In the genomic region with DNA sequence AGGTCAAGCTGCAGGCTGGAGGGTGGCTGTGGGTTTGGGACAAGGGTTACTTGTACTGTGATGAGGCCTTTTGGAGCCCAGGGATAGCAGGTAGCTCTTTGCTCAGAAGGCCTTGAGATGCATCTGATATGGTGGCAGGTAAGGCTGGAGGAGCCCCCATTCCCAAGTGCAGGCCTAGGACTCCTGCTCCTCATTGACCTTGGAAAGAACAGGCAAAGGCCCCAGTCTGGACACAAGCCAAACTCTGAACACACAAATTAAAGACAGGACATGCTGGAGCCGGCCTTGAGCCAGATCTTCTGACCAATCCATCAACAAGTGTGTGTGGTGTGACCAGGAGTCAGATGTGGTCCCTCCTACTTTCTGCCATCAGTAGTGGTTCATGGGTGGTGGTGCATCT, we compare ENCODE assay signal across 9 mouse cellular contexts. TPM values are rescaled to one million over a fixed set of nuclear protein-coding genes. Genes with fewer than 3 reads are reported as not detected.
DNase-seq lines count a peak whose midpoint lies in the region; ATAC-seq and TF ChIP-seq lines count a peak whose summit lies in the region.
"Had no signal": no experiment of that assay in that cellular context is flagged by ENCODE, and none has a peak within 500 bp of the region (broad histone marks: within the 10 kb centered on the region; RNA-seq: fewer than 3 reads in every experiment).

No protein-coding gene starts in this region.

- ATAC-seq in intestine, embryonic 14.5 days (replicated peaks; ENCODE audit: low FRiP score, low TSS enrichment, low read depth) = no peak
- no peak for ATAC-seq in intestine, postnatal 0 days
- no peak for ATAC-seq in forebrain, embryonic 15.5 days (replicated peaks)
- no peak for ATAC-seq in midbrain, embryonic 13.5 days

- H3K27ac ChIP-seq in intestine, embryonic 14.5 days (ENCODE audit: low read depth) = no peak overlapping the region
- H3K27ac ChIP-seq in intestine, postnatal 0 days (ENCODE audit: low read depth, low read length) = no peak overlapping the region
- H3K27ac ChIP-seq in forebrain, embryonic 15.5 days (replicated peaks) = no peak overlapping the region
- H3K27ac ChIP-seq in midbrain, embryonic 13.5 days = no peak overlapping the region
- H3K27ac ChIP-seq: limb, embryonic 15.5 days had no signal

- intact Hi-C loops in left cerebral cortex, postnatal 25 days (cut with DNase I) = loop anchor here (2.0 kb wide), 1 partner anchor 57 kb away; no protein-coding TSS in a partner anchor

- peak overlapping the region; percentile 81 for H3K4me2 ChIP-seq in intestine, embryonic 14.5 days (ENCODE audit: low read length)
- no peak overlapping the region for H3K4me2 ChIP-seq in intestine, postnatal 0 days (replicated peaks; ENCODE audit: low read depth)
- peak overlapping the region; percentile 78 for H3K4me2 ChIP-seq in forebrain, embryonic 15.5 days (replicated peaks)
- H3K4me2 ChIP-seq in midbrain, embryonic 13.5 days (replicated peaks) = peak overlapping the region; percentile 91
- H3K4me2 ChIP-seq: limb, embryonic 15.5 days had no signal

- H3K9ac ChIP-seq in intestine, embryonic 14.5 days (ENCODE audit: low read length) = no peak overlapping the region
- no peak overlapping the region for H3K9ac ChIP-seq in intestine, postnatal 0 days (ENCODE audit: low read depth, low read length)
- H3K9ac ChIP-seq in forebrain, embryonic 15.5 days (replicated peaks) = peak overlapping the region; percentile 75; the same call in 1 of the 2 replicates
- H3K9ac ChIP-seq in midbrain, embryonic 13.5 days (replicated peaks) = peak overlapping the region; percentile 92
- H3K9ac ChIP-seq: limb, embryonic 15.5 days had no signal

- 29% methylated on average over 1 of the region's 1 CpGs for WGBS in intestine, embryonic 14.5 days
- WGBS in intestine, postnatal 0 days = 40% methylated on average over 1 of the region's 1 CpGs
- WGBS in forebrain, embryonic 15.5 days = 37% methylated on average over 1 of the region's 1 CpGs
- WGBS in midbrain, embryonic 13.5 days = 28% methylated on average over 1 of the region's 1 CpGs

- no peaks in the 10 kb centered on the region for H3K36me3 ChIP-seq in intestine, embryonic 14.5 days (ENCODE audit: control insufficient read depth, insufficient read depth, low read length)
- H3K36me3 ChIP-seq in intestine, postnatal 0 days (ENCODE audit: control insufficient read depth, insufficient read depth) = no peaks in the 10 kb centered on the region
- H3K36me3 ChIP-seq in forebrain, embryonic 15.5 days = no peaks in the 10 kb centered on the region
- no peaks in the 10 kb centered on the region for H3K36me3 ChIP-seq in midbrain, embryonic 13.5 days
- H3K36me3 ChIP-seq: limb, embryonic 15.5 days had no signal

- H3K9me3 ChIP-seq in intestine, embryonic 14.5 days (ENCODE audit: control insufficient read depth, low read length) = no peaks in the 10 kb centered on the region
- H3K9me3 ChIP-seq in intestine, postnatal 0 days (ENCODE audit: control insufficient read depth) = no peaks in the 10 kb centered on the region
- H3K9me3 ChIP-seq in forebrain, embryonic 15.5 days = no peaks in the 10 kb centered on the region
- no peaks in the 10 kb centered on the region for H3K9me3 ChIP-seq in midbrain, embryonic 13.5 days
- H3K9me3 ChIP-seq: limb, embryonic 15.5 days had no signal

- peaks cover 42% of the 10 kb centered on the region for H3K27me3 ChIP-seq in intestine, embryonic 14.5 days (replicated peaks; ENCODE audit: control insufficient read depth, insufficient read depth, low read length)
- peaks cover 32% of the 10 kb centered on the region for H3K27me3 ChIP-seq in intestine, postnatal 0 days (replicated peaks; ENCODE audit: control insufficient read depth, insufficient read depth, low read length)
- H3K27me3 ChIP-seq in forebrain, embryonic 15.5 days = no peaks in the 10 kb centered on the region
- peaks cover 6% of the 10 kb centered on the region for H3K27me3 ChIP-seq in midbrain, embryonic 13.5 days

- TF ChIP-seq CTCF in intestine, postnatal 0 days (IDR thresholded peaks at IDR 0.05; ENCODE audit: low read depth) = no peak

- H3K4me1 ChIP-seq in intestine, embryonic 14.5 days (replicated peaks; ENCODE audit: control insufficient read depth, insufficient read depth, low read length) = peaks cover 8% of the 10 kb centered on the region; the same call in 1 of the 2 replicates
- H3K4me1 ChIP-seq in intestine, postnatal 0 days (replicated peaks; ENCODE audit: control insufficient read depth, insufficient read depth, low read length) = no peaks in the 10 kb centered on the region
- peaks cover 66% of the 10 kb centered on the region for H3K4me1 ChIP-seq in forebrain, embryonic 15.5 days
- H3K4me1 ChIP-seq in midbrain, embryonic 13.5 days (replicated peaks) = peaks cover 70% of the 10 kb centered on the region

- peak overlapping the region; percentile 55; the same call in 1 of the 2 replicates for H3K4me3 ChIP-seq in intestine, embryonic 14.5 days (ENCODE audit: low read depth, low read length)
- no peak overlapping the region for H3K4me3 ChIP-seq in intestine, postnatal 0 days (ENCODE audit: low read depth, low read length)
- H3K4me3 ChIP-seq in forebrain, embryonic 15.5 days = peak overlapping the region; percentile 63
- H3K4me3 ChIP-seq in midbrain, embryonic 13.5 days (replicated peaks) = peak overlapping the region; percentile 81

- no peak for DNase-seq in intestine, embryonic 14.5 days (ENCODE audit: low spot score)
- DNase-seq in brain, adult 2 months (ENCODE audit: low read depth, low spot score) = peak; percentile 47
- no peak for DNase-seq in left cerebral cortex, postnatal 25 days (ENCODE audit: low spot score in 2 of 2)
- no peak for DNase-seq in retina, postnatal 1 day
- no peak for DNase-seq in lung, postnatal 36 days

RNA-seq across cellular contexts. Expression of gene Adcyap1r1, which starts 1.8 kb away (rescaled TPM):
- 9.7 and 10.1 TPM in 2 replicates for polyA plus RNA-seq in intestine, embryonic 14.5 days (2014; fragmentation: Nextera tagmentation; extraction: Ambion mirVana)
- 2.6 and 2.7 TPM in 2 replicates for polyA plus RNA-seq in intestine, postnatal 0 days (2015; fragmentation: Nextera tagmentation; extraction: Ambion mirVana)
- polyA plus RNA-seq in forebrain, embryonic 15.5 days (2015; fragmentation: Nextera tagmentation; extraction: Ambion mirVana) = 31.5 and 32.1 TPM in 2 replicates
- 31.3 and 33.5 TPM in 2 replicates for polyA plus RNA-seq in midbrain, embryonic 13.5 days (2015; fragmentation: Nextera tagmentation; extraction: Ambion mirVana)
- total RNA-seq in left cerebral cortex, postnatal 25 days (2021) = 100 to 1,000 TPM; 108 to 116 TPM

Comparison
In these comparisons a context has a peak if more than half of its experiments do, and no peak if none do; other contexts are left out.
1. H3K9ac ChIP-seq: peak in forebrain, embryonic 15.5 days (single experiment) and midbrain, embryonic 13.5 days (single experiment); none in intestine, embryonic 14.5 days (single experiment) and intestine, postnatal 0 days (single experiment).